Mouse (Mus musculus) intestine, postnatal 0 days (tissue): ENCODE measurements around the gene Moap1. TPM values are rescaled to one million over a fixed set of nuclear protein-coding genes. Genes with fewer than 3 reads are reported as not detected.

ENCODE experiments used
- ATAC-seq: fragments of 200-750 bp; cut with Nextera tagmentation; 2 replicates; pipeline ENCODE4 v1.8.0; 2017; ENCODE audit warnings: mild to moderate bottlenecking, moderate TSS enrichment, moderate library complexity
- H3K27ac ChIP-seq: fragments of 300-500 bp; sonication (generic); 2 replicates; pipeline ENCODE4 v1.5.1; 2014; ENCODE audit warnings: mild to moderate bottlenecking, low read depth, low read length, moderate library complexity
- H3K27me3 ChIP-seq: fragments of 300-500 bp; sonication (generic); replicated peaks from 2 replicates; pipeline ENCODE4 v1.6.1; 2014; ENCODE audit warnings: low read length, mixed read lengths; ENCODE audit not compliant: control insufficient read depth, insufficient read depth
- H3K36me3 ChIP-seq: fragments of 300-500 bp; sonication (generic); 2 replicates; pipeline ENCODE4 v1.6.1; 2014; ENCODE audit warnings: mild to moderate bottlenecking, moderate library complexity; ENCODE audit not compliant: control insufficient read depth, insufficient read depth
- H3K4me1 ChIP-seq: fragments of 300-500 bp; sonication (generic); replicated peaks from 2 replicates; pipeline ENCODE4 v1.6.1; 2014; ENCODE audit warnings: antibody characterized with exemption, low read length, mixed read lengths; ENCODE audit not compliant: control insufficient read depth, insufficient read depth
- H3K4me2 ChIP-seq: fragments of 300-500 bp; sonication (generic); replicated peaks from 2 replicates; pipeline ENCODE4 v1.6.1; 2014; ENCODE audit warnings: low read depth, mild to moderate bottlenecking, moderate library complexity
- H3K4me3 ChIP-seq: fragments of 300-500 bp; sonication (generic); 2 replicates; pipeline ENCODE4 v1.5.1; 2014; ENCODE audit warnings: low read depth, low read length
- H3K9ac ChIP-seq: fragments of 300-500 bp; sonication (generic); 2 replicates; pipeline ENCODE4 v1.6.1; 2014; ENCODE audit warnings: mild to moderate bottlenecking, low read depth, low read length
- H3K9me3 ChIP-seq: fragments of 300-500 bp; sonication (generic); 2 replicates; pipeline ENCODE4 v1.6.1; 2016; ENCODE audit warnings: mixed run types; ENCODE audit not compliant: control insufficient read depth
- CTCF ChIP-seq: sonication (generic); IDR thresholded peaks from 2 replicates; pipeline ENCODE4 v1.5.1; 2016; ENCODE audit warnings: low read depth, mild to moderate bottlenecking, control low read depth, antibody characterized with exemption, moderate library complexity
- WGBS: fragments of 180-500 bp; shearing (Covaris S2); extraction: QIAGEN DNeasy Blood & Tissue Kit; methylation state at CpG from one replicate; pipeline ENCODE4 v1.1.7; 2014; 5-methylcytosine and 5-hydroxymethylcytosine counted together
- polyA plus RNA-seq: library from polyadenylated mRNA; unstranded; fragments of >200 nt; fragmentation: Nextera tagmentation; extraction: Ambion mirVana; gene quantifications from 2 replicates; pipeline ENCODE4 v1.2.1, GENCODE M21; 2015

The Moap1 gene
- polyA plus RNA-seq, 1 experiment from 2014 or later: 12.2 TPM

- WGBS: 15% methylated on average over 16 of the region's 16 CpGs
- Histone ChIP-seq H3K4me3 (no peak overlapping the region), H3K36me3 (no peaks in the 10 kb centered on the region), H3K4me1 (no peaks in the 10 kb centered on the region), H3K9ac (no peak overlapping the region), H3K9me3 (no peaks in the 10 kb centered on the region), H3K4me2 (peak overlapping the region; percentile 54), H3K27ac (peak overlapping the region; percentile 60), H3K27me3 (no peaks in the 10 kb centered on the region)
- TF ChIP-seq CTCF: no peak
- ATAC-seq: peak; percentile 86
These were observed 12.5 kb downstream of the Moap1 start for GRCm38 (mm10) chr12:102730798-102731619.

GRCm38 (mm10) chr12:102729855-102730797, 13.3 kb downstream of the Moap1 start:
- Histone ChIP-seq H3K4me2 (peak overlapping the region; percentile 54), H3K9me3 (no peaks in the 10 kb centered on the region), H3K27me3 (no peaks in the 10 kb centered on the region), H3K4me1 (no peaks in the 10 kb centered on the region), H3K27ac (peak overlapping the region; percentile 60), H3K36me3 (no peaks in the 10 kb centered on the region), H3K4me3 (0 out of 2 replicates have a peak overlapping the region, but pooled peaks have one; percentile 2), H3K9ac (no peak overlapping the region)
- ATAC-seq: peak; percentile 93
- 32% methylated on average over 26 of the region's 26 CpGs for WGBS
- peak; percentile 14; the same call in 1 of the 2 replicates for TF ChIP-seq CTCF

- TF ChIP-seq CTCF: no peak
- 44% methylated on average over 7 of the region's 7 CpGs for WGBS
- H3K27ac ChIP-seq: no peak overlapping the region
- ATAC-seq: peak; percentile 68
- H3K4me2 ChIP-seq: no peak overlapping the region
- no peaks in the 10 kb centered on the region for H3K36me3 ChIP-seq
- H3K4me1 ChIP-seq: no peaks in the 10 kb centered on the region
- no peak overlapping the region for H3K9ac ChIP-seq
- no peaks in the 10 kb centered on the region for H3K27me3 ChIP-seq
- no peak overlapping the region for H3K4me3 ChIP-seq
- H3K9me3 ChIP-seq: no peaks in the 10 kb centered on the region
These were observed 17.7 kb downstream of the Moap1 start for GRCm38 (mm10) chr12:102725761-102726175.

GRCm38 (mm10) chr12:102725146-102725545, 18.3 kb downstream of the Moap1 start:
- 86% methylated on average over 6 of the region's 6 CpGs for WGBS
- ATAC-seq: 0 out of 2 replicates have a peak, but pooled peaks have one; percentile 12
- Histone ChIP-seq H3K27ac (no peak overlapping the region), H3K4me2 (no peak overlapping the region), H3K9ac (no peak overlapping the region), H3K4me3 (no peak overlapping the region), H3K27me3 (no peaks in the 10 kb centered on the region), H3K36me3 (no peaks in the 10 kb centered on the region), H3K4me1 (no peaks in the 10 kb centered on the region), H3K9me3 (no peaks in the 10 kb centered on the region)
- no peak for TF ChIP-seq CTCF

- WGBS: 73% methylated on average over 6 of the region's 6 CpGs
- Histone ChIP-seq H3K9me3 (no peaks in the 10 kb centered on the region), H3K27ac (no peak overlapping the region), H3K4me2 (no peak overlapping the region), H3K9ac (no peak overlapping the region), H3K4me1 (no peaks in the 10 kb centered on the region), H3K36me3 (no peaks in the 10 kb centered on the region), H3K4me3 (no peak overlapping the region), H3K27me3 (no peaks in the 10 kb centered on the region)
- no peak for ATAC-seq
- TF ChIP-seq CTCF: no peak
These were observed 19.6 kb downstream of the Moap1 start for GRCm38 (mm10) chr12:102723861-102724260.

DNA sequence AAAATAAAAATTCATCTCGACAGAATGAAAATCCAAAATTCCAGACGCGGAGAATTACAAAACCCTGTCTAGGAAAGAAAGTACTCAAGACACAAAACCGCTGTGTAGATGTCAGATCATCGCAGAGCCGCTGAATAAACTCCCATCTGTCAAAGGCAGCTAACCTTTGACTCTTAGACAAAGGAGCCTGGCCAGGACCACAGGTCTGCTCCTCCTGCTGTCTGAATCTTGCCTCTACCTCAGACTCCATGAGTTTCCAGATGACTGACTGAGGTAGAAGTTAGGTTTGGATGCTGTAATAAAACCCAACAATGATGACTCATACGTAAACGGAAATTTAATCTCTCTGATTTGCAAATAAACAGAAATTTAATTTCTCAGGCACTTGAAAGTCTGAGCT, 20.5 kb downstream of the Moap1 start:
- no peaks in the 10 kb centered on the region for H3K27me3 ChIP-seq
- H3K9me3 ChIP-seq: no peaks in the 10 kb centered on the region
- H3K9ac ChIP-seq: no peak overlapping the region
- H3K27ac ChIP-seq: no peak overlapping the region
- no peak for ATAC-seq
- H3K4me2 ChIP-seq: no peak overlapping the region
- H3K4me1 ChIP-seq: no peaks in the 10 kb centered on the region
- no peaks in the 10 kb centered on the region for H3K36me3 ChIP-seq
- H3K4me3 ChIP-seq: no peak overlapping the region
- 72% methylated on average over 8 of the region's 8 CpGs for WGBS
- no peak for TF ChIP-seq CTCF
